Mouse (Mus musculus): ENCODE measurements around the gene Slc43a1. TPM values are rescaled to one million over a fixed set of nuclear protein-coding genes. Genes with fewer than 3 reads are reported as not detected.
A peak's percentile ranks its signal among the peaks of the same experiment; 100 is the strongest.

The Slc43a1 gene
- total RNA-seq, 1 experiment = 30.2 TPM

DNA sequence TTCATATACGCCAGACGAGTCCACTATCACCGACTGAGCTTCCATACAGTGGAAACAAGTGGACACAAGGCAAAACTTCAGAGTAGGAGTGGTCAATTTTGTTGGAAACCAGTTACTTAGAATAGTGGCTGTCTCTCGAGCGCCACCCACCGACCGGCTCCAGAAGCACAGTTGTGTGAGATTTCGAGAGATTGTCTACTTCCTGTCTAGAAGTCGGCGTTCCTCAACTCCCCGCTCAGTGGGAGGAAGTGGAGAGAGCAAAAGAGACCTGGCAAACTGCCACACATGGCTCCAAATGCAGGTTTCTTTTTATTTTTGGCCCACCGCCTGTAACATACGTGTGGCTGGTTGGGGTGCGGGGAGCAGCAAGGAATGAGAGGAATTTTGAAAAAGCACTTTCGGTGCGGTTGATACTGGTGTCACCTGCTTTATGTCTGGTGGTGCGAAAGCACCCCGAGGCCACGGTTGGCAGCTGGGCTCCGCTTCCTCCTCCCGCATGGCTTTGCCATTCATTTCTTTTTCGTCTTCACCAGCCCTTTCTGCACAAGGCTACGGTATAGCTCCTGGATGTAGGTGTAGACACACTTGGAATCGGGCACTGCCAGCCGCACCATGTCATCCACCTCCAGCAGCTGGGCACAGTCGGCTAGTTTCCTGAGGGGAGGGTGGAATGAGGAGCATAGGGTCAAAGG lies 27.6 kb upstream of the Slc43a1 start:
- Histone ChIP-seq H3K9me3 (ENCODE audit: control insufficient read depth, insufficient read depth, low read depth, low read length) (no peaks in the 10 kb centered on the region), H3K36me3 (ENCODE audit: control insufficient read depth, insufficient read depth, low read length, poor library complexity, severe bottlenecking) (0 out of 2 replicates have a peak, but pooled peaks cover 2% of the 10 kb centered on the region), H3K27ac (ENCODE audit: insufficient read depth, low read depth, low read length, poor library complexity, severe bottlenecking) (no peak overlapping the region), H3K9ac (ENCODE audit: insufficient read depth, low read depth, low read length, poor library complexity, severe bottlenecking) (no peak overlapping the region), H3K4me1 (ENCODE audit: control insufficient read depth in 2 of 2, insufficient read depth in 2 of 2, low read length in 2 of 2, poor library complexity in 1 of 2) (peaks cover 0 to 7% of the 10 kb centered on the region in 2 experiments; a peak in 1 of 4 replicates), H3K4me3 (ENCODE audit: insufficient read depth in 1 of 2, low read depth in 1 of 2, low read length in 2 of 2, poor library complexity in 1 of 2, severe bottlenecking in 1 of 2) (0 out of 4 replicates have a peak overlapping the region, but pooled peaks of 1 of the 2 experiments have one; percentile 26)
- in situ Hi-C loops (cut with MboI; ENCODE audit: low sequenced_read_pairs in 2 of 2, unreplicated experiment in 2 of 2) = no loop called here
- TF ChIP-seq HCFC1 (IDR thresholded peaks at IDR 0.05; ENCODE audit: borderline replicate concordance, insufficient read depth, low read length) = no peak
- no peak for DNase-seq (ENCODE audit: low read depth, low spot score)

DNA sequence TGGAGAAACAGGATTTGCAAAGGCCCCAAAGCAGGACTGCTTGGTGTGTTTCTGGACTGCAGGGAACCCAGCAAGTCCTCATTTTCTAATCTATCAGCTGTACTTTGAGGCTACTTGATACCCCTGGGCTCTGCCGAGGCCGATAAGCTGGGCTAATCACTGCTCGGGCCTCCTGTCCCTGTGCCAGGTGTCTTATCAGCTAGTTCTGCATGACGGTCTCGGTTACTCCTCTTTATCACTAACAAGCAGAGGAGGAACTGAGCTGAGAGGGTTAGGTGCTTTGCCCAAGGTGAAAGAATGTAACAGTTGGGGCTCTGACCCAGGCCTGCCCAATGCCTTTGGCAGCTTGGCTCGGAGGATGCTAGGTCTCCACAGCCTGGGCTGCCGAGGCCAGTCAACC lies 26.8 kb upstream of the Slc43a1 start:
- 0 out of 4 replicates have a peak, but pooled peaks cover 0 to 2% of the 10 kb centered on the region in 2 experiments for H3K4me1 ChIP-seq (ENCODE audit: control insufficient read depth in 2 of 2, insufficient read depth in 2 of 2, low read length in 2 of 2, poor library complexity in 1 of 2)
- no peak overlapping the region for H3K27ac ChIP-seq (ENCODE audit: insufficient read depth, low read depth, low read length, poor library complexity, severe bottlenecking)
- TF ChIP-seq ZNF384 (IDR thresholded peaks at IDR 0.05; ENCODE audit: low read depth, low read length) (no peak), MAFK (IDR thresholded peaks at IDR 0.05; ENCODE audit: insufficient read depth, low read depth, low read length) (no peak), ZC3H11A (IDR thresholded peaks at IDR 0.05; ENCODE audit: borderline replicate concordance, low read depth, low read length) (no peak), CHD2 (IDR thresholded peaks at IDR 0.05; ENCODE audit: low read depth, low read length) (no peak), HCFC1 (IDR thresholded peaks at IDR 0.05; ENCODE audit: borderline replicate concordance, insufficient read depth, low read length) (no peak)
- DNase-seq (ENCODE audit: low read depth, low spot score) = no peak
- H3K4me3 ChIP-seq (ENCODE audit: insufficient read depth in 1 of 2, low read depth in 1 of 2, low read length in 2 of 2, poor library complexity in 1 of 2, severe bottlenecking in 1 of 2) = no peak overlapping the region
- 0 out of 2 replicates have a peak, but pooled peaks cover 2% of the 10 kb centered on the region for H3K36me3 ChIP-seq (ENCODE audit: control insufficient read depth, insufficient read depth, low read length, poor library complexity, severe bottlenecking)
- in situ Hi-C loops (cut with MboI; ENCODE audit: low sequenced_read_pairs in 2 of 2, unreplicated experiment in 2 of 2) = no loop called here
- no peaks in the 10 kb centered on the region for H3K9me3 ChIP-seq (ENCODE audit: control insufficient read depth, insufficient read depth, low read depth, low read length)
- H3K9ac ChIP-seq (ENCODE audit: insufficient read depth, low read depth, low read length, poor library complexity, severe bottlenecking) = no peak overlapping the region

DNA sequence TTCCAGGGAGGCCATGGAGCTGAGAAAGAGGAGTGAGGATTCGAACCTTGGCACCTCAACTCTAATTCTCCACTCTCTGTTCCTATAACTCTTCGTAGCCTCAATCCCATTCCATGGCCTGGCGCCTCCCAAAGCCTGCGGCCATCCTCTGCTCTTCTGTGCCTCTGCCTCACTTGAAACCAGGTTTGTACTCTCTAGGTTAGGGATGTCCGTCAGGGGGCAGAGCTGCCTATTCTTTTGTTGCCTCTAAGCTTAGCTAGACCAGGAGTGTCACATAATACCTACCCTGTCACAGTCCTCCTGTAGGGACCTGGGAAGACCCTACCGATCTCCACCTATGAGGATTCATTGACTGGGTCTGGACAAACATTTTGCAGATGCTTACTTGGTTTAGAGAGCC lies 26.0 kb upstream of the Slc43a1 start:
- H3K4me3 ChIP-seq (ENCODE audit: insufficient read depth in 1 of 2, low read depth in 1 of 2, low read length in 2 of 2, poor library complexity in 1 of 2, severe bottlenecking in 1 of 2) = no peak overlapping the region
- no peaks in the 10 kb centered on the region for H3K9me3 ChIP-seq (ENCODE audit: control insufficient read depth, insufficient read depth, low read depth, low read length)
- in situ Hi-C loops (cut with MboI; ENCODE audit: low sequenced_read_pairs in 2 of 2, unreplicated experiment in 2 of 2) = no loop called here
- H3K9ac ChIP-seq (ENCODE audit: insufficient read depth, low read depth, low read length, poor library complexity, severe bottlenecking) = no peak overlapping the region
- 0 out of 2 replicates have a peak, but pooled peaks cover 2% of the 10 kb centered on the region for H3K36me3 ChIP-seq (ENCODE audit: control insufficient read depth, insufficient read depth, low read length, poor library complexity, severe bottlenecking)
- H3K27ac ChIP-seq (ENCODE audit: insufficient read depth, low read depth, low read length, poor library complexity, severe bottlenecking) = no peak overlapping the region
- TF ChIP-seq MAFK (IDR thresholded peaks at IDR 0.05; ENCODE audit: insufficient read depth, low read depth, low read length) (no peak), ZC3H11A (IDR thresholded peaks at IDR 0.05; ENCODE audit: borderline replicate concordance, low read depth, low read length) (no peak)
- H3K4me1 ChIP-seq (ENCODE audit: control insufficient read depth in 2 of 2, insufficient read depth in 2 of 2, low read length in 2 of 2, poor library complexity in 1 of 2) = 0 out of 4 replicates have a peak, but pooled peaks cover 0 to 2% of the 10 kb centered on the region in 2 experiments
- DNase-seq (ENCODE audit: low read depth, low spot score) = no peak

DNA sequence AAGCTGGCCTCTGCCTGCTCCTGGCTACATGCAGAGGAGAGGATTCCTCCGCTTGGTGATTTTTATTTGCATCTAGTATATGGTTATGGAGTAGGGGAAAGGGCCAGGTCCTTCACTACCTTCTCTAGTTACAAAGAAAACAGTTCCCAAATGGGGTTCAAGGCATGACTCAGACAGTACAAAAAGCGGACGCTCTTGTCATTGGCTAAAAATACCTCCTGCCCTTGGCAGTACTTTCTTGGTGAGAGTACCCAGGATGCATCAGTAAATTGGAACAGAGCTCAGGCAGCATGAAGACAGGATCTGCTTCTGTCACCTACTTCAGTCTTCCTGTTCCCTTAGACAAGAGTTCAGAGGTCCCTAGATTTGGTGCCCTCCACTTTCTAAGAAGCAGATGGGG lies 18.8 kb upstream of the Slc43a1 start:
- H3K27ac ChIP-seq (ENCODE audit: insufficient read depth, low read depth, low read length, poor library complexity, severe bottlenecking) = no peak overlapping the region
- TF ChIP-seq MAFK (IDR thresholded peaks at IDR 0.05; ENCODE audit: insufficient read depth, low read depth, low read length) = no peak
- TF ChIP-seq ZNF384 (IDR thresholded peaks at IDR 0.05; ENCODE audit: low read depth, low read length) = no peak
- TF ChIP-seq HCFC1 (IDR thresholded peaks at IDR 0.05; ENCODE audit: borderline replicate concordance, insufficient read depth, low read length) = no peak
- TF ChIP-seq ZC3H11A (IDR thresholded peaks at IDR 0.05; ENCODE audit: borderline replicate concordance, low read depth, low read length) = no peak
- no peak for TF ChIP-seq CHD2 (IDR thresholded peaks at IDR 0.05; ENCODE audit: low read depth, low read length)
- no peaks in the 10 kb centered on the region for H3K9me3 ChIP-seq (ENCODE audit: control insufficient read depth, insufficient read depth, low read depth, low read length)
- no peak overlapping the region for H3K4me3 ChIP-seq (ENCODE audit: insufficient read depth in 1 of 2, low read depth in 1 of 2, low read length in 2 of 2, poor library complexity in 1 of 2, severe bottlenecking in 1 of 2)
- no peak for DNase-seq (ENCODE audit: low read depth, low spot score)
- no peaks in the 10 kb centered on the region for H3K36me3 ChIP-seq (ENCODE audit: control insufficient read depth, insufficient read depth, low read length, poor library complexity, severe bottlenecking)
- H3K4me1 ChIP-seq (ENCODE audit: control insufficient read depth in 2 of 2, insufficient read depth in 2 of 2, low read length in 2 of 2, poor library complexity in 1 of 2) = 0 out of 4 replicates have a peak, but pooled peaks cover 0 to 2% of the 10 kb centered on the region in 2 experiments
- no peak overlapping the region for H3K9ac ChIP-seq (ENCODE audit: insufficient read depth, low read depth, low read length, poor library complexity, severe bottlenecking)
- in situ Hi-C loops (cut with MboI; ENCODE audit: low sequenced_read_pairs in 2 of 2, unreplicated experiment in 2 of 2) = no loop called here

DNA sequence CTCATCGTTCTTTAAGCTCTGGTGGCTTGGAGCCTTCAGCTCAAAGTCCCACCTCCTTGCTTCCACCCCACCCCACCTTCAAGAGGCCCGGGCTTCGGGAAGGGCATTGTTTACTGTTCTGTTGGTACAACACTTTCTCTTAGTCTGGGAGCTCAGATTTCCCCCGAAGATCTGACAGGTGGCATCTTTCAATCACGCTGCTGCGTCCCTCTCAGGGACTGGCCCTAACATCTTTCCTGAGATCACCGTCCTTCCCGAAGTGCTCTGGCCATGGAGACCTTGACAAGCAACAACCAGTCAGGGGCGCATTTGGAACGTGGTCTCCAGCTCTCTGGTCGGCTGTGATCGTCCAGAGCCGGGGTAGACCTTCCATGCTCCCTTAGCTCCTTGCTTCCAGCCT lies 16.1 kb upstream of the Slc43a1 start, which contains the start of gene Smtnl1:
Gene Smtnl1, minus strand, starts transcription at position 101 of the 400 bp plus-strand sequence.
- H3K4me3 ChIP-seq (ENCODE audit: insufficient read depth in 1 of 2, low read depth in 1 of 2, low read length in 2 of 2, poor library complexity in 1 of 2, severe bottlenecking in 1 of 2) = no peak within 1 kb of the TSS
- TF ChIP-seq HCFC1 (IDR thresholded peaks at IDR 0.05; ENCODE audit: borderline replicate concordance, insufficient read depth, low read length) = no peak
- no peak for TF ChIP-seq MAFK (IDR thresholded peaks at IDR 0.05; ENCODE audit: insufficient read depth, low read depth, low read length)
- no peak for TF ChIP-seq ZC3H11A (IDR thresholded peaks at IDR 0.05; ENCODE audit: borderline replicate concordance, low read depth, low read length)
- no peak for TF ChIP-seq ZNF384 (IDR thresholded peaks at IDR 0.05; ENCODE audit: low read depth, low read length)
- no peak for TF ChIP-seq CHD2 (IDR thresholded peaks at IDR 0.05; ENCODE audit: low read depth, low read length)
- peaks cover 0 to 2% of the 10 kb centered on the region in 2 experiments; a peak in 1 of 4 replicates for H3K4me1 ChIP-seq (ENCODE audit: control insufficient read depth in 2 of 2, insufficient read depth in 2 of 2, low read length in 2 of 2, poor library complexity in 1 of 2)
- no peak within 1 kb of the TSS for H3K27ac ChIP-seq (ENCODE audit: insufficient read depth, low read depth, low read length, poor library complexity, severe bottlenecking)
- H3K9me3 ChIP-seq (ENCODE audit: control insufficient read depth, insufficient read depth, low read depth, low read length) = no peaks in the 10 kb centered on the region
- DNase-seq (ENCODE audit: low read depth, low spot score) = no peak
- in situ Hi-C loops (cut with MboI; ENCODE audit: low sequenced_read_pairs in 2 of 2, unreplicated experiment in 2 of 2) = no loop called here
- H3K9ac ChIP-seq (ENCODE audit: insufficient read depth, low read depth, low read length, poor library complexity, severe bottlenecking) = no peak within 1 kb of the TSS
- no peaks in the 10 kb centered on the region for H3K36me3 ChIP-seq (ENCODE audit: control insufficient read depth, insufficient read depth, low read length, poor library complexity, severe bottlenecking)

Measured in ES-E14 (cell line).